Mouse (Mus musculus) lung, embryonic 16.5 days (tissue): ENCODE measurements around the gene Trappc10. TPM values are rescaled to one million over a fixed set of nuclear protein-coding genes. Genes with fewer than 3 reads are reported as not detected.
"Not testable (repeated sequence)": the region's sequence is repeated elsewhere in the genome, so short reads cannot be mapped to it uniquely, and the experiment has no call there.

Experiments used
- ATAC-seq: fragments of 200-750 bp; cut with Nextera tagmentation; 2 replicates; pipeline ENCODE4 v1.8.0; 2017; ENCODE audit warnings: low read depth, mild to moderate bottlenecking, moderate library complexity
- H3K27ac ChIP-seq: fragments of 300-500 bp; sonication (generic); 2 replicates; pipeline ENCODE4 v1.5.1; 2014; ENCODE audit warnings: mild to moderate bottlenecking, control low read depth, low read length
- H3K27me3 ChIP-seq: fragments of 300-500 bp; sonication (generic); 2 replicates; pipeline ENCODE4 v1.6.1; 2014; ENCODE audit warnings: low read depth, low read length, mixed read lengths; ENCODE audit not compliant: control insufficient read depth, insufficient read depth
- H3K36me3 ChIP-seq: fragments of 300-500 bp; sonication (generic); 2 replicates; pipeline ENCODE4 v1.6.1; 2014; ENCODE audit warnings: low read length; ENCODE audit not compliant: control insufficient read depth, insufficient read depth
- H3K4me1 ChIP-seq: fragments of 300-500 bp; sonication (generic); replicated peaks from 2 replicates; pipeline ENCODE4 v1.6.1; 2014; ENCODE audit warnings: low read length, mixed read lengths; ENCODE audit not compliant: control insufficient read depth, insufficient read depth
- H3K4me2 ChIP-seq: fragments of 300-500 bp; sonication (generic); 2 replicates; pipeline ENCODE4 v1.6.1; 2014; ENCODE audit warnings: low read depth, low read length, control low read depth
- H3K4me3 ChIP-seq: fragments of 300-500 bp; sonication (generic); 2 replicates; pipeline ENCODE4 v1.5.1; 2014; ENCODE audit warnings: mild to moderate bottlenecking, low read length, control low read depth
- H3K9ac ChIP-seq: fragments of 300-500 bp; sonication (generic); 2 replicates; pipeline ENCODE4 v1.6.1; 2014; ENCODE audit warnings: low read length, control low read depth
- H3K9me3 ChIP-seq: fragments of 300-500 bp; sonication (generic); 2 replicates; pipeline ENCODE4 v1.6.1; 2016; ENCODE audit warnings: low read length; ENCODE audit not compliant: control insufficient read depth
- whole genome bisulfite sequencing: fragments of 180-500 bp; shearing (Covaris S2); extraction: QIAGEN DNeasy Blood & Tissue Kit; methylation state at CpG from one replicate; pipeline ENCODE4 v1.1.7; 2014; 5-methylcytosine and 5-hydroxymethylcytosine counted together
- polyA plus RNA-seq: library from polyadenylated mRNA; unstranded; fragments of >200 nt; fragmentation: Nextera tagmentation; extraction: Ambion mirVana; gene quantifications from 2 replicates; pipeline ENCODE4 v1.2.1, GENCODE M21; 2015

Trappc10 gene
- polyA plus RNA-seq, 1 experiment from 2014 or later, result 7.9 TPM

DNA sequence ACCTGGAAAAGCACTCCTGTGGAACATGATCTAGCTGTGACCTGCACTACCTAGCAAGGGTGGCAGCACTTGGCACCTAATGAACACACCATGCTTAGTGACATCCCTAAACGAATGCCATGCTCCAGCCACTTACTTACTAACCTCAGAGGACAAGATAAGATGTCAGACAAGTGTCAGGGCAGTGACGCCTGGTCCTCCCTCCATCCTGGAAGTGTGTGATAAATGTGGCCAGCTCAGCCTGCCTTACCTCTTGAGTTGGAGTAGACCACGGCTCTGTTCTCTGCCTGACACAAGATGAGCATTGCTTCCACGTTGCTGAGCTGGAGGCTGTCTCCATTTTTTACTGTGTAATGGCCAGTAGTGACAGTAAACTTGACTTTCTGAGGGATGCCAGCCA lies 43.3 kb downstream of the Trappc10 start:
- H3K36me3 ChIP-seq, result peaks cover 26% of the 10 kb centered on the region

GRCm38 (mm10) chr10:78192933-78193332 lies 51.5 kb downstream of the Trappc10 start:
- Histone ChIP-seq H3K9ac (no peak overlapping the region), H3K4me2 (no peak overlapping the region), H3K27me3 (no peaks in the 10 kb centered on the region), H3K4me1 (no peaks in the 10 kb centered on the region), H3K27ac (no peak overlapping the region), H3K9me3 (no peaks in the 10 kb centered on the region), H3K36me3 (peaks cover 43% of the 10 kb centered on the region), H3K4me3 (no peak overlapping the region)
- WGBS, result 87% methylated on average over 5 of the region's 5 CpGs
- no peak for ATAC-seq

More for the DNA sequence above, 43.3 kb downstream of the Trappc10 start:
- WGBS, result 83% methylated on average over 4 of the region's 4 CpGs
- H3K9ac ChIP-seq, result no peak overlapping the region
- no peak overlapping the region for H3K27ac ChIP-seq
- H3K4me2 ChIP-seq, result no peak overlapping the region
- H3K4me3 ChIP-seq, result no peak overlapping the region
- H3K9me3 ChIP-seq, result no peaks in the 10 kb centered on the region
- no peaks in the 10 kb centered on the region for H3K4me1 ChIP-seq
- no peak for ATAC-seq
- no peaks in the 10 kb centered on the region for H3K27me3 ChIP-seq

DNA sequence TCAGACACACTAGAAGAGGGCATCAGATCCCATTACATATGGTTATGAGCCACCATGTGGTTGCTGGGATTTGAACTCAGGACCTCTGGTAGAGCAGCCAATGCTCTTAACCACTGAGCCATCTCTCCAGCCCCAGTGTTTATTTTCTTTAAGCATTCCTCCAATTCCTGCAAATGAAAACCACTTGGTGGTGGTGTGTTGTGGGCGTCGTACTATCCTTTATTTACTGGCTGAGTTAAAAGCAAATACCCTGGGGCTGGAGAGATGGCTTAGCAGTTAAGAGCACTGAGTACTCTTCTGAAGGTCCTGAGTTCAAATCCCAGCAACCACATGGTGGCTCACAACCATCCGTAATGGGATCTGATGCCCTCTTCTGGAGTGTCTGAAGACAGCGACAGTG lies 58.4 kb downstream of the Trappc10 start:
- not testable (repeated sequence) for H3K4me2 ChIP-seq, H3K9me3 ChIP-seq, H3K27ac ChIP-seq, H3K4me3 ChIP-seq, H3K27me3 ChIP-seq, H3K9ac ChIP-seq, H3K4me1 ChIP-seq, ATAC-seq
- WGBS, result 77% methylated on average over 4 of the region's 4 CpGs
- H3K36me3 ChIP-seq, result peaks cover 30% of the 10 kb centered on the region; the same call in 1 of the 2 replicates

DNA sequence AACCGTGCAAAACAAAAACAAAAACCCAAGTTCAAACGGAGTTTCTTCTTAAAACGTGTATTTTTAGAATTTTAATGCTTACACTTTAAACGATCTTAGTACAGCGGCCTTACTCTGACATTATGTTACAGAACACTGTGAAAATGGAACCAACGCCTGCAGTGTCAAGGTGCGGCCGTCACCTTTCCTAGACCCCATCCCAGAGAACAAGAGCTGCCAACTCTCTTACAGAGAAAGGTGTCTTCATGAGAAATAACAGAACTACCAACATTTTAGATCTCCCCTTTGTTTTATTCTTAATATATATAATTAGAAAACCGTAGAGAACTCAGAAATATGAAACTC lies 59.1 kb downstream of the Trappc10 start:
- Histone ChIP-seq H3K4me2 (peak overlapping the region; percentile 65), H3K4me1 (peaks cover 9% of the 10 kb centered on the region), H3K36me3 (peaks cover 27% of the 10 kb centered on the region; the same call in 1 of the 2 replicates), H3K27ac (peak overlapping the region; percentile 70), H3K4me3 (peak overlapping the region; percentile 64), H3K9me3 (no peaks in the 10 kb centered on the region), H3K9ac (peak overlapping the region; percentile 54), H3K27me3 (no peaks in the 10 kb centered on the region)
- 16% methylated on average over 9 of the region's 9 CpGs for WGBS
- peak; percentile 37; the same call in 1 of the 2 replicates for ATAC-seq

GRCm38 (mm10) chr10:78184531-78185380 lies 59.7 kb downstream of the Trappc10 start, which contains the start of gene Pwp2:
TSS of gene Pwp2 (minus strand) at chr10:78185149.
- 1% methylated on average over 47 of the region's 47 CpGs for WGBS
- Histone ChIP-seq H3K4me2 (peak within 1 kb of the TSS; percentile 65), H3K9ac (peak within 1 kb of the TSS; percentile 54), H3K9me3 (no peaks in the 10 kb centered on the region), H3K27me3 (no peaks in the 10 kb centered on the region), H3K4me3 (peak within 1 kb of the TSS; percentile 64), H3K36me3 (peaks cover 24% of the 10 kb centered on the region; the same call in 1 of the 2 replicates), H3K4me1 (peaks cover 9% of the 10 kb centered on the region), H3K27ac (peak within 1 kb of the TSS; percentile 70)
- peak; percentile 98 for ATAC-seq

DNA sequence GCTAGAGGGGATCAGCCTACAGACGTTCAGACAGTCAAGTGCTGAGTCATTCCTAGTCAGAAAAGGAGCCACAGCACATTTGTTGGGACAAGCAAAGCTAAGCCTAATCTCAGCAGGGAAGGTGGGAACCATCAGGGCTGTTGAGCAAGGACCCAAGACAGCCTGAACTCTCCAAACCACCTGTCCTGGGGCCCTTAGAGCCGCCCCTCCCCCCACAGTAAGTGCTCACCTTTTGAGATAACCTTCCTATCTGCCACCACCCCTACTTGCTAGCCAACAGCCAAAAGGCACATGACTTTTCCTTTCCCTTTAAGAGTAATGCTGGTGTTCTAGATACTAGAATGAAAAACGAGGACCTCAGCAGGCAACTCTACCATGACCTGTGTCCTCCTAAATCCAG lies 60.9 kb downstream of the Trappc10 start:
- peaks cover 28% of the 10 kb centered on the region for H3K36me3 ChIP-seq

DNA sequence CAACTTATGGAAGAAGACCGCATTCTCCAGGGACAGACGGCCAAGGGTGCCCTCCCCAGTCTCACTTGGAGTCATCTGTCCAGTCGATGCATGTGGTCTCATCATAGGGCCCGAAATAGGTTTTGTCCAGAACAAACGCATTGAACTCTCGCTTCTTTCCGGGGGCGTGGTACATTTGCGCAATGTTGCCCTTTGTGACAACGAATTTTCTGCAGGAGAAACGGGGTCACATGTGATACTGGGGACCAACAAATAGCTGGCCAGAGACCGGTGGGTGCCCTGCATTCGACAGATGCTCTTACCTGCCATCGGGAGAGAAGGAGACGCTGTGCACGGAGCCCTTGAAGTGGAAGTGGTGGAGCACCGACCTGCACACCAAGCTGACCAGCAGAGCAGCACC lies 62.1 kb downstream of the Trappc10 start:
- 95% methylated on average over 17 of the region's 17 CpGs for WGBS
- H3K4me1 ChIP-seq, result peaks cover 9% of the 10 kb centered on the region
- no peak overlapping the region for H3K27ac ChIP-seq
- no peaks in the 10 kb centered on the region for H3K9me3 ChIP-seq
- H3K9ac ChIP-seq, result no peak overlapping the region
- no peak overlapping the region for H3K4me2 ChIP-seq
- H3K4me3 ChIP-seq, result no peak overlapping the region
- H3K36me3 ChIP-seq, result peaks cover 19% of the 10 kb centered on the region
- no peaks in the 10 kb centered on the region for H3K27me3 ChIP-seq
- ATAC-seq, result no peak

More for the DNA sequence above, 60.9 kb downstream of the Trappc10 start:
- peaks cover 9% of the 10 kb centered on the region for H3K4me1 ChIP-seq
- no peaks in the 10 kb centered on the region for H3K9me3 ChIP-seq
- 58% methylated on average over 3 of the region's 3 CpGs for WGBS
- H3K27me3 ChIP-seq, result no peaks in the 10 kb centered on the region
- H3K9ac ChIP-seq, result no peak overlapping the region
- H3K4me3 ChIP-seq, result no peak overlapping the region
- no peak for ATAC-seq
- no peak overlapping the region for H3K4me2 ChIP-seq
- no peak overlapping the region for H3K27ac ChIP-seq

DNA sequence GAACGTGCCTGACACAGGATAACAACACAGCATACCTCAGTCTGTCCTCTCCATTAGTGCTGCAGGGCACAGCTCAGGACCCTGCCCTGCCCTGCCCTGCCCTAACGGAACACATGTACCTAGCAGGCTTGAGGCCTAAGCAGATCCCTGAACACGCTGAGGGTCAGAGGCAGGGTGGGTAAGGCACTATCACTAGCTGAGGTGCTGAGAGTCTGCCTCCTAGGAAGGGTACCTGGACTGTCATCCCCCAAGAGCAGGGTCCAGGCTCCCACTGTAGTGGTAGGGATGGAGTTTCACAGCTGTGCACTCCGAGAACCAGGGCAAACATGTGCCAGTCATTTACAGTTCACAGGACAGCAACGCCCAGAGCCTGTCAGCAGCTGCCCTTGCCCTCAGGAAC lies 70.0 kb downstream of the Trappc10 start:
- ATAC-seq, result no peak
- Histone ChIP-seq H3K4me2 (no peak overlapping the region), H3K4me1 (peaks cover 5% of the 10 kb centered on the region; the same call in 1 of the 2 replicates), H3K27me3 (no peaks in the 10 kb centered on the region), H3K36me3 (peaks cover 31% of the 10 kb centered on the region), H3K4me3 (no peak overlapping the region), H3K9me3 (no peaks in the 10 kb centered on the region), H3K9ac (no peak overlapping the region), H3K27ac (no peak overlapping the region)
- 88% methylated on average over 5 of the region's 5 CpGs for WGBS

DNA sequence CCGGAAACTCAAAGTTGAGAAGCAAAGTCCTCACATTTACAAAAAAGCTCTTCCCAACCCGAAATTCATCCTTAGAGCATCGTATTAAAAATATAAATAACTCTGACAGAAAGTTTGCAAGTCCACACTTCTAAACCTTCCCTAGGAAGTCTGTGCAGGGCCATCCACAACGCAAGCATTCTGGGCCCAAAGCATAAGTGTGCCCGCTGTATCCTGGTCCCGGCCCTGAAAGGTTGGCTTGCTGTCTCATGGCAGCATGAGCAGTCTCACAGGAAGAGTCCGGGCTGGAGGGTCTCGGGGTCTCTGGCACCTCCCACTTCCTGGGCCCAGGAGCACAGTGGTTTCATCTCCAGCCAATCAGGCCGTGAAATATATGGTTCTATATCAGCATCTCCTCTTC lies 72.9 kb downstream of the Trappc10 start:
- H3K27me3 ChIP-seq, result no peaks in the 10 kb centered on the region
- H3K4me3 ChIP-seq, result no peak overlapping the region
- no peak overlapping the region for H3K4me2 ChIP-seq
- peaks cover 31% of the 10 kb centered on the region for H3K36me3 ChIP-seq
- H3K27ac ChIP-seq, result no peak overlapping the region
- no peak for ATAC-seq
- peaks cover 13% of the 10 kb centered on the region for H3K4me1 ChIP-seq
- WGBS, result 87% methylated on average over 9 of the region's 9 CpGs
- H3K9me3 ChIP-seq, result no peaks in the 10 kb centered on the region
- H3K9ac ChIP-seq, result no peak overlapping the region
